Mouse (Mus musculus): ENCODE measurements at regions not wholly inside any gene's neighbourhood (a gene's known extent, or its start where the extent isn't known, plus 50 kb on each side); places are given as distances from the start of the nearest gene placed in this dataset.

DNA sequence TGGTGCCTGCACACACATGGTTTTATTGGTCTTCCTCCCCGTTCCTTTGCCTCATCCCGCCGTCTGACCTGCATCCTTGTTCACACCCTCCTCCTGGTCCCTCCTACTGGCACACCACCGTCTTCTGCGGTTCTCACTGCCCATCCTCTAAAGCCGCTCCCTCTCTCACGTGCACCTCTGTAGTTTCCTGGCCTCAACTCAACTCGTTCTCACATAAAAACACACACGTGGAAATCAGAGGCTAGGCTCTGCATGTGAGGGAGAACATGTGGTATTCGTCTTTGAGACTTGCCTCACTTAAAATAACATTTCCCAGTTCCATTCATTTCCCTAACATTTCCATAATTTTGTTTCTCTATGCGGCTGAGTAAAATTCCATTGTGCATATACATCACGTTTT is 69.5 kb downstream of the Aldh8a1 start:
- DNase-seq (ENCODE audit: low read depth), result no peak

GRCm38 (mm10) chr10:21448132-21448531 is 71.0 kb downstream of the Aldh8a1 start:
- no peak for DNase-seq (ENCODE audit: low read depth)

GRCm38 (mm10) chr10:21448942-21449341 is 71.9 kb downstream of the Aldh8a1 start:
- no peak for DNase-seq (ENCODE audit: low read depth)

- DNase-seq (ENCODE audit: low read depth), result no peak
Observed at GRCm38 (mm10) chr10:21452611-21453010, 75.5 kb downstream of the Aldh8a1 start.

DNA sequence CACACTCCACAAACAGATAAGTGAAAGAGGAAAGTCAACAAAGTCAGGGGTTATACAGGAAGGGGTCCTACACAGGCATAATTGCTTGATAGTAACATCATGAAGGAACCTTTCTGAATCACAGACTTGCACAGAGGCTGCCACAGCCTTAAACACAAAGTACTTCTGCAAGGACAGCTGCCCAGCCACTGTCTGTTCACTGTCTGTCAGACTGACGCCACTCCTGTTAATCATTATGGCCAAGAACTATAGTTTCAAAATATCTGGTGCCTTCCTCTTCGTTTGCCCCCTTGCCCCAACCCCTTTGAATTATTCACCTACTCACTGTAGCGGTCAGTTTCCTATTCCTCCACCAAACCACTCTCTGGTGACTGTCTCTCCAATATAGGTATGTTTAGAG is 76.4 kb downstream of the Aldh8a1 start:
- no peak for DNase-seq (ENCODE audit: low read depth)

DNA sequence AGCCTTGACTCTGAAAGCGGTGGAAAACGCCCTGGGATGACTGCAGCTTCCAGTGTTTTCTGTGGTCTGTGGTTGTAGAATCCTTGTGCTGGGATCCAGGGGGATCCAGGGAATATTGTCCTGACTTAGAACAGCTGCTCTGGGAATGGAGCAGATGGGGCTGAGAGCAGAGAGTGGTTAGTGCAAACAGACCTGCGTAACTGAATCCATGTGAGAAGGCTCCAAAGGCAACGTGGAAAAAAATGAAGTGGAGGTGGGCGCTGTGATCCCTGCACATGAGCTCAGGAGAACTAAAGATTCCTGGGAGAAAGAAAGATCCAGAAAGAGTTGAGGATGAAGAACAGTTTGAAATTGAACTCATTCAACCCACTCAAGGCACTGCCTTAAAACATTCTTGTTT is 77.1 kb downstream of the Aldh8a1 start:
- DNase-seq (ENCODE audit: low read depth), result no peak

- DNase-seq (ENCODE audit: low read depth), result no peak
Observed at GRCm38 (mm10) chr10:21454757-21455156, 77.7 kb downstream of the Aldh8a1 start.

DNA sequence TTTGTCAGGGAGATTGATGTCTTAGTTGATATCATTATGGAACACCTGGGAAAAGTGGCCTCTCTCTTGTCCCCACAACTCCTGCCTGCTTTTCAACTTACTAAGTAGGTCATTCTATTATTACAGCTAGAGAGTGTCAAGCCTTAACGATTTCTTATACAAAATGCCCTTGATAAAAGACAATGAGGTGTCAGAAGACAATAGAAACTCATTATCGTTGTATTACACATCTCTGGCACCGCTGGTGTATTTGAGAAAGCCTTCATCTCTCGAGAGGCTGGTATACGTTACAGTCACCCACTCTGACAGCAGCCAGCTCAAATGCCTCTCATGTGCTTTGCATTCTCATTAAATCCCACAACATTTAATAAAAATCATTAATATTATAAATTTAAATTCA is 78.8 kb downstream of the Aldh8a1 start:
- no peak for DNase-seq (ENCODE audit: low read depth)

DNA sequence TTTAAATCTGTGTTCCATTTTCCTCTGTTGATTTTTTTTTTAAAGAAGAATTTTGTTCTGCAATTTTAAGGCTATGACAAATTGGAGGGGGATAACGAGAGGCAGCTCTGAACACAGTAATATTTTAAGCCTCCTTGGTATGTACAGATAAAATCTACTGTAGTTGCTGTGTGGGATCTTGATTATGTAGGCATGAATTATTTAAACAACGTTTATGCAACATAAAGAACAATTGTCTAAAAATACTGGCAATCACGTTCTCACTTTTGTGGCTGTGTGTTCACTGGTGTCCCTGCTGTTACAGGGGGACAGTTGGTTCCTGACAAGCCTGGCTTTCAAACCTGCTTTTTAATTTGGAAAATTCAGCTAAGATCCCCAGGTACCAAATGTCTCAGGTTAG is 79.3 kb downstream of the Aldh8a1 start:
- DNase-seq (ENCODE audit: low read depth), result no peak

GRCm38 (mm10) chr10:21456991-21457390 is 79.9 kb downstream of the Aldh8a1 start:
- no peak for DNase-seq (ENCODE audit: low read depth)

DNA sequence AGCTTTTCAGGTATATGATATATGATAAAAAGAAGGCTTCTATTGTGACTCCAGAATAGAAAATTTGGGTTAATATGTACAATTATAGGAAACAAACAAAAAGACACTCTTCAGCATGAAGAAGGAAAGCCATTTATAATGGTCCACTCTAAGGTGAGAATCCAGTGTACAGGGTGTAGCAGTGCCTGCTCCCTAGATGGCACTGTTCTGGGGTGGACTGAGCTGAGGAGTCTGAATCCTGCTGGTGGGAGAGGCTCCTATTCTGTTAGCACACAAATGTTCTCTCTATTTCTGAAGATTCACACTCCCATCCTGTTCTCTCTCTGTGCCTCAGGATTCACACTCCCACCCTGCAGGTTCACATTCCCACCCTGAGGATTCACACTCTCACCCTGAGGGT is 81.5 kb downstream of the Aldh8a1 start:
- DNase-seq (ENCODE audit: low read depth), result no peak

GRCm38 (mm10) chr10:21460062-21460461 is 83.0 kb downstream of the Aldh8a1 start:
- no peak for DNase-seq (ENCODE audit: low read depth)

DNA sequence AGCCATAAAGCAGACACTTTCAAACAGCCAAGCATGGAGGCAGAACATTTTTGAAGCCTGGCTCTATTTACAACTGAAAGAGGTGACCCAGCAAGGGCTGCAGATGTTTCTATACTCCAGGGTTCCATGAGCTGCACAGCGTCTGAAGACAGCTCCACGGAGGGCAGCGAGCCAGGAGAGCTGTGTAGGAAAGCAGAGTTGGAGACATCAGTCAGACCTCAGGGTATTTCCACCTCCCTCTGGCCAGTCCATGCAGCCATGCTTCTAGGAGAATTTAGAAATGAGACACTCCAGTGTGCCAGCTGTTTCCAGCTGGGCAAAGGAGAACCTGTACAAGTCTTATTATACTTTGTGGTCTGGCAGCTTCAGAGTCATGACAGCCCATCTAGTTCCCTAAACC is 85.8 kb downstream of the Aldh8a1 start:
- DNase-seq (ENCODE audit: low read depth), result no peak

DNA sequence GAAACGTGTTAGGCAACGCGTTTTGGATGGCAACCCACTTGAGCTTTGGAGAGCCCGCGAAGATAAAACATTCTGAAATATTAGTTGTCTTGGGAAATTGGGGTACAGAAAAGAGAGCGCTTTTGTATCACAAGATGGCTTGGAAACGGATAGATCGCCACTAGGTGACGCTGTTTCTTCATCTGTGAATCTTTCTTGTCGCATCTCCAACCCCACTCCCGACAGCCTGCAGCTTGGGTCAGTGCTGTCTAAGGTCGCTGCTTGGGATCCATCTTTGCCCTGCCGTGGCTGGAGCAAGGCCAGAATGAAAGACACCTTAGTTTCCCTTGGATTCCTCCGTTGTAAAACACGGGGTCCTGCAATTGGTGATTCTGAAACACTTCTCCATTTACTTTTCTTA is 88.3 kb downstream of the Aldh8a1 start:
- no peak for DNase-seq (ENCODE audit: low read depth)

DNA sequence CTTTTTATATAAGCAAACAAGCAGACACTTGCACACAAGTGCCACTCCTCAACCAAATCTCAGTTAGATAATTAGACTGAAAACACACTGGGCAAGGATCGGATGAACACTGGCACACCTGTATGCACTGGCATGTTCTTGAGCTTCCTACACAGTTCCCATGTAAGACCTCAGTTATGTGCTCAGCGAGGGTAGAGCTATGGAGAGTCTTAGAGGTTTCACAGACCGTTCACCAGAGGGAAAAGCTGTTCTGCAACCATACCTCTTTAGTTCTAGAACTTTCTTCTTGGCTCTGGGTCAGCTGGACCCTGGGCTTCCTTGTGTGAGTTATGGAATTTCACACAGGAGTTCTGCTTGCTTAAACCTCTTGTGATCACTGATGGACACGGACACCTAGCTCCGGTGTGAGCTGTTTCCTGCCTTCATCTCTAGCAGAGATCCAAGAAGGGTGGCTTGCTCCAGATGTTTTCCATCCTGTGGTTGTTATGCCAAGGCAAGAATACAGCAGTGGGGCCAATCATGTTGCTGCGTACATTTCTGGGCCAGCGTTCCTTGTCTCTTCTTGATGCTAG is 88.8 kb downstream of the Aldh8a1 start:
- DNase-seq (ENCODE audit: low read depth), result no peak

DNA sequence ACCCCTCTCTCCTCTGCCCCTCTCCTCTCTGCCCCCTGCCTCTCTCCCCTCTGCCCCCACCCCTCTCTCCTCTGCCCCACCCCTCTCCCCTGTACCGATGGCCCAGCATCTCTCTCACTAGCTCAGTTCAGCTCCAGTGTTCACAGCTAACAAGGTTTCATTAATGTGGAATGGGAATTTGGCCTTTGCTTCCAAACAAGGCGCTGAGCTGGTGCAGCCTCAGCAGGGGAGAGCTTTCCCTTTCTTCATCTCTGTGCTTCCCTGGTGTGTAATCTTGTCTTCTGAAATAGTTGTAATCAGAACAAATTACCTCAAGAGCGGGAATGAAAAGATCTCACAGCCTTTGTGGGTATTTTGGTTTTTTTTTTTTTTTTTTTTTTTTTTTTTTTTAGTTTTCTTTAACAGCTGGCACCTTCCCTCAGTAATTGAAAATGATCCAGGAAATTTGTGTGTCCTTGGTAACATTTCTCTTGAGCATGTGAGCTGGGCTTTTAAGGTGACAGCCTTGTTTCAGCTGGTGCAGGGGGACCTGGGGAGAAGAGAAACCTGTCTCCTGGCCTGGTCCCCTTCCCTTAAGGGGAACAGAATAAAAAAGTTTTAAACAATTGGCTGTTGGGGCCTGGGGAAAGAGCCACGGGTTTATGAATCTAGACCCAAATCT is 90.5 kb downstream of the Aldh8a1 start:
- no peak for DNase-seq (ENCODE audit: low read depth)

DNA sequence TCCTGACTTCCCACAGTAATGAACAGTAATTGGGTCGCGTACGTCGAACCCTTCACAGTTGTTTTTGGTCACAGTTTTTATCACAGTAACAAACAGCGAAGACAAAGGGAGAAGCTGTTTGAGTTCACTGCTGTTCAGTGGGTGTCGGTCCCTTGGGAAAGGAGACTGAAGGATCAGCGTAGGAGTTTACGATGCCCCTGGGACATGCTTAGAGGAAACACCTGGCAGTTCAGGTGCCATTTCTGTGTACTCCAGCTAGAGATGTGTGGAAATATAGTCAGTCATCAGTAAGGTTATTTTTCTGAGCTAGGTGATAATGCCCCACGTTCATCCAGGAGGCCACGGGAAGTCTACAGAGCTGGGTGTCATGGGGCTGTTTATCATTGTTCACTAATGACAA is 91.3 kb downstream of the Aldh8a1 start:
- DNase-seq (ENCODE audit: low read depth), result peak; percentile 50

- DNase-seq (ENCODE audit: low read depth), result no peak
Observed at GRCm38 (mm10) chr10:21469961-21470360, 92.9 kb downstream of the Aldh8a1 start.

DNA sequence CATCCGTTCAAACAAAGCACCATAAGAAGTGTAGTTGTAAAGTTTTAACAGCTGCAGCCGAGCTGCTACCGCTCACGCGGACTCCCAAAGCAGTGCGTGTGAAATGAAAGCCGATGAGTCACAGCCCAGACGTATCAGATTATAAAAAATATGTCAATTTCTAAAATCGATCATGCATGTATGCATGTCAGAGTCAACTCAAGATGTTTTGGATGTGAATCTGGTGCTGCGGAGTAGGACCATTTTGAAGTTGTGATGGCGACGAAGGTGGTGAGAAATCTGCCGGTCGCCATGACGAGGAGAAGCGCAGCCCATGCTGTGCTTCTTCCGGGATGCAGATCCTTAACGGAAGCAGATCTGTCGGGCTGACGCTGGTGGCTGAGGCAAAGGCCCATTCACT is 93.5 kb downstream of the Aldh8a1 start:
- DNase-seq (ENCODE audit: low read depth), result no peak

DNA sequence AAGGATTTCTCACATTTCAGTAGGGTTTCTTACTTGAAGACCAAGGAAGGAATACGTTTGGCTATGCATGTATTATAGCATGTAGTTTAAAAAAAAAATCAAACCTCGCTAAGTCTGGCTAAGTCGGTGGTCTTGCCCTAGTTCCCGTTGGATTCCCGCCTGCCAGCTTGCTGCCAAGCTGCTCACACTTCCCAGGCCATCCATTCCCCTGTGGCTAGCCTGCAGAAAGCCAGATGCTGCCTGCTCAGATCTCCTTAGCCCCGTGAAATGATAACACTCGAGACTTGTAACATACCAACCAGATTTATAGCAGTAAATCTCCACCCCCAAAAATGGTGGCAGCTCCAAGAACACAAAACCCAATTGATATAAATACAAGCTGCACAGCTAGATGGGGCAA is 97.2 kb downstream of the Aldh8a1 start:
- no peak for DNase-seq (ENCODE audit: low read depth)

GRCm38 (mm10) chr10:21478004-21478403 is 100.9 kb downstream of the Aldh8a1 start:
- DNase-seq (ENCODE audit: low read depth), result no peak

GRCm38 (mm10) chr10:21479403-21479802 is 102.3 kb downstream of the Aldh8a1 start:
- no peak for DNase-seq (ENCODE audit: low read depth)

DNA sequence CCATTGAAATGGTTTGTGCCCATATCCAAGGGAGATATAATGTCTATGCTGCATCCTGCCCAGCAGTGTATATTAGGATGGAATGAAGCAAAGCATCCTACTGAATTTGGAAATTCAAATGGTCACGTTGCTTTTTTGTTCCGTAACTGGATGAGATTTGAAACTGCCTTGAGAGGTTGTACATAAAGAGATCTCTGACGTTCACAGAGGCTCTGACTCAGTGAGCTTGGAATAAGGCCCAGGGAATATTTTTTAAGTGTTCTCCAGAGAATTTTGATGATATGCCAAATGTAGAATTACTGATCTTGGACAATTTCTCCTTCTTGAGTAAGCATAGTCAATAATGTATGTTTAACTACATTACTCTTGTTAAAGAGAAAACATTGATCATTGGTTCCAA is 104.2 kb downstream of the Aldh8a1 start:
- DNase-seq (ENCODE audit: low read depth), result no peak

- DNase-seq (ENCODE audit: low read depth), result no peak
Observed at GRCm38 (mm10) chr10:21482055-21482454, 105.0 kb downstream of the Aldh8a1 start.
